Mouse (Mus musculus): ENCODE measurements around the gene Atp6v0b. TPM values are rescaled to one million over a fixed set of nuclear protein-coding genes. Genes with fewer than 3 reads are reported as not detected.

The Atp6v0b gene
- polyA plus RNA-seq, 1 experiment from 2014 or later: 242 TPM

DNA sequence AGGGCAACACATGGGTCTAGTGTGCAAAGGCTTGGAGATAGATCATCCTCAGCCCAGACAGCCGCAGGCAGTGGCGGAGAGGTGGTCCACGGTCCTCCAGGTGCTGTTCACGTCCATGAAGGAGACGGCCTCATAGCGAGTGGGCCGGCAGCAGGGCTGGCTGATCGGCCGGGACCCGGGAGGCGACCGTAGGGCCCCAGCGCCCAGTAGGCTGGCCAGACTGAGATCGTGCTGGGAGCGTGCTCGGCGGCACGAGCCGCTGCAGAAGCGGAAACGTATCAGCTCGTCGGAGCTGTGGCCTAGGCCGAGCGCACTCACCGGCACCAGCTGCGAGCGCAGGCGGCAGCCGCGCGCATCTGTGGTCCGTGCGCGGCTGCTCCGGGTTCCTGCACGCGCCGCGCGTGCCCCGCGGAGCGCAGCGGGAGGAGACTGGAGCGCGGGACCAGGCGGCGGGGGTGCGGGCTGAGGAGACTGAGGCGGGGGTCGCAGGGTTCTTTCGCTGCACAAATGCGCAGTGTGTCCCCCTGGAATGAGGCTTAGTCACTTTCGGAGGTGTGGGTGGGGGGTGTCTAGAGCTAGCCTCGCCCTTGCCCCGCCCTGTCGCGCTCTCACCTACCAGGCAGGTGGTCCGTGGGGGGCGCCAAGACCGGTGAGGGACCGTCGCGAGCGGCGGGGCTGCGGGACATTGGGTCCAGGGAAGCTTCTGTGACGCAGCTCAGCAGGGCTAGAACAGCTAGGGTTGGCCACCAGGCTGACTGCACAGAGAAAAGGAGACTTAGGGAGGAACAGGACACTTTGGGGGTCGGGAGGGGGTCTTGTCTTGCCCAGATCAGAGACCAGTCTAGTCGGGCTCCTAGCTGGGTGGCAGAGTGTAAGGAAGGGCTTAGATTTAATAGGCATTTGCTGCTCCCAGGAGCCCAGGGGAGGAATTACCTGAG, 39.7 kb upstream of the Atp6v0b start:
- 7% methylated on average over 65 of the region's 71 CpGs for WGBS
- Histone ChIP-seq H3K4me1 (replicated peaks; ENCODE audit: control insufficient read depth, insufficient read depth) (peaks cover 3% of the 10 kb centered on the region; the same call in 1 of the 2 replicates), H3K4me2 (replicated peaks; ENCODE audit: low read depth) (peak overlapping the region; percentile 83), H3K27ac (replicated peaks) (no peak overlapping the region), H3K9me3 (ENCODE audit: control insufficient read depth, low read length) (no peaks in the 10 kb centered on the region), H3K4me3 (ENCODE audit: low read depth, low read length) (peak overlapping the region; percentile 40), H3K36me3 (ENCODE audit: control insufficient read depth, insufficient read depth, low read length) (no peaks in the 10 kb centered on the region), H3K9ac (ENCODE audit: low read length) (peak overlapping the region; percentile 54), H3K27me3 (ENCODE audit: control insufficient read depth, insufficient read depth, low read length) (peaks cover 2% of the 10 kb centered on the region; the same call in 1 of the 2 replicates)
- ATAC-seq (ENCODE audit: low FRiP score, low TSS enrichment): peak; percentile 39
- DNase-seq (ENCODE audit: low spot score): peak; percentile 54
- no peak for TF ChIP-seq EP300 (optimal IDR thresholded peaks at IDR 0.05)
- TF ChIP-seq CTCF (IDR thresholded peaks at IDR 0.05; ENCODE audit: low read depth): peak; percentile 26; the same call in 1 of the 2 replicates

DNA sequence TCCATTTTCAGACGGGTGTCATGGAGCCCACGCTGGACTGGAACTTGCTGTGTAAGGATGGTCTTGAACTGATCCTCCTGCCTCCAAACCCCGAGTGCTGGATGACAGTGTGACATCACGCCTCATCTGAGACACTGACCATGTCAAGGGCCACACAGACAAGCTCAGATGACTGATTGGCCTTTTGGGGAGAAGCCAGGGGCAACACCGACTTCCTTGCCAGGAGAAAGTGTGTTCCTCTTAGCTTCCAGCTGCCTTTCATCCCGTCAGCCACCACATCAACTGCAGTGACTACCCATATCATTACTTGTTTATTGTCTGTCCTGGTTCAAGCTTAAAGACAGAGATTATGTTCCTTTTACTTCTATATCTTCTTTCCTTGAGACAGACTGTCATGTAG, 37.8 kb upstream of the Atp6v0b start:
- no peak overlapping the region for H3K4me2 ChIP-seq (replicated peaks; ENCODE audit: low read depth)
- no peaks in the 10 kb centered on the region for H3K9me3 ChIP-seq (ENCODE audit: control insufficient read depth, low read length)
- DNase-seq (ENCODE audit: low spot score): no peak
- H3K4me1 ChIP-seq (replicated peaks; ENCODE audit: control insufficient read depth, insufficient read depth): peaks cover 3% of the 10 kb centered on the region; the same call in 1 of the 2 replicates
- 55% methylated on average over 5 of the region's 6 CpGs for WGBS
- no peaks in the 10 kb centered on the region for H3K36me3 ChIP-seq (ENCODE audit: control insufficient read depth, insufficient read depth, low read length)
- H3K27me3 ChIP-seq (ENCODE audit: control insufficient read depth, insufficient read depth, low read length): peaks cover 2% of the 10 kb centered on the region; the same call in 1 of the 2 replicates
- no peak overlapping the region for H3K27ac ChIP-seq (replicated peaks)
- no peak overlapping the region for H3K9ac ChIP-seq (ENCODE audit: low read length)
- TF ChIP-seq CTCF (IDR thresholded peaks at IDR 0.05; ENCODE audit: low read depth) (no peak), EP300 (optimal IDR thresholded peaks at IDR 0.05) (no peak)
- H3K4me3 ChIP-seq (ENCODE audit: low read depth, low read length): no peak overlapping the region
- ATAC-seq (ENCODE audit: low FRiP score, low TSS enrichment): no peak

DNA sequence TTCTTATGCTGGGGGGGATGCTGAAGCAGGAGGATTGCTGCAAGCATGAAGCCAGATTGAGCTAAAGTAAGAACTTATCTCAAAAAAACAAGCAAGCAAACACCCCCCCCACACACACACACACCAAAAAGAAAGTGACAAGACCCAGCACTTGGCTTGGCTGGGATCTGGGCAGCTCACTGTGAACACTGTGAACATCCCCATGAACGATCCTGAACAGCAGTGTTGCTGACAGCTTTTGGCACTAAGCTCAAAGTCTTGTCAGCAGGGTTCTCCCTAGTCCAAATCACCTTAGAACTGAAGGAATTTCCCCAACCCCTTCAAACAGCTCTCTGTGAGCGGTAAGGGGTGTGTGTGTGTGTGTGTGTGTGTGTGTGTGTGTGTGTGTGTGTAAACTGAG, 36.3 kb upstream of the Atp6v0b start:
- WGBS: 43% methylated on average over 2 of the region's 2 CpGs
- H3K27ac ChIP-seq (replicated peaks): no peak overlapping the region
- H3K4me3 ChIP-seq (ENCODE audit: low read depth, low read length): no peak overlapping the region
- no peaks in the 10 kb centered on the region for H3K36me3 ChIP-seq (ENCODE audit: control insufficient read depth, insufficient read depth, low read length)
- no peak overlapping the region for H3K9ac ChIP-seq (ENCODE audit: low read length)
- no peak overlapping the region for H3K4me2 ChIP-seq (replicated peaks; ENCODE audit: low read depth)
- H3K4me1 ChIP-seq (replicated peaks; ENCODE audit: control insufficient read depth, insufficient read depth): no peaks in the 10 kb centered on the region; the same call in 1 of the 2 replicates
- ATAC-seq (ENCODE audit: low FRiP score, low TSS enrichment) (no peak), DNase-seq (ENCODE audit: low spot score) (no peak)
- peaks cover 2% of the 10 kb centered on the region; the same call in 1 of the 2 replicates for H3K27me3 ChIP-seq (ENCODE audit: control insufficient read depth, insufficient read depth, low read length)
- TF ChIP-seq EP300 (optimal IDR thresholded peaks at IDR 0.05): no peak
- TF ChIP-seq CTCF (IDR thresholded peaks at IDR 0.05; ENCODE audit: low read depth): no peak
- no peaks in the 10 kb centered on the region for H3K9me3 ChIP-seq (ENCODE audit: control insufficient read depth, low read length)

DNA sequence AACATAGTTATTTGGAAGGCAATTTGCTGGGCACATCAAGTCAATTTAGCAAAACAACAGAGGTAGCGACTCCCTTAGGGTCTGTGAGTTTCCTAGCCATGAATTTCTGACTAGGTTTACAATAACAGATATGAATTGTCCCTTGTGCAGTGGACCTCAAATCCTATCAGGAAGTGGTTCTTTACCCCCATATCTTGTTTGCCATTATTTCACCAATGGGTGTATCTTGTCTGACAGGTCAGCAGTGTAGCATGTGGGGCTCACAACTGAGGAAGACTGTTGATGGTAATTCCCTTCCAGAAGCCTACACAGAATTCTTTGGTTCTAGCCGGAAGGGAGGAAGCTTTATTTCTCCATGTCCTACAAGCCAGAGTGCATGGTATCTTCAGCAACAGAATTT, 34.2 kb upstream of the Atp6v0b start:
- DNase-seq (ENCODE audit: low spot score) (no peak), ATAC-seq (ENCODE audit: low FRiP score, low TSS enrichment) (no peak)
- Histone ChIP-seq H3K9ac (ENCODE audit: low read length) (no peak overlapping the region), H3K27me3 (ENCODE audit: control insufficient read depth, insufficient read depth, low read length) (peaks cover under 1% of the 10 kb centered on the region; the same call in 1 of the 2 replicates), H3K27ac (replicated peaks) (no peak overlapping the region), H3K4me3 (ENCODE audit: low read depth, low read length) (no peak overlapping the region), H3K4me2 (replicated peaks; ENCODE audit: low read depth) (no peak overlapping the region), H3K36me3 (ENCODE audit: control insufficient read depth, insufficient read depth, low read length) (no peaks in the 10 kb centered on the region), H3K9me3 (ENCODE audit: control insufficient read depth, low read length) (no peaks in the 10 kb centered on the region), H3K4me1 (replicated peaks; ENCODE audit: control insufficient read depth, insufficient read depth) (no peaks in the 10 kb centered on the region)
- 91% methylated on average over 2 of the region's 2 CpGs for WGBS
- no peak for TF ChIP-seq EP300 (optimal IDR thresholded peaks at IDR 0.05)
- no peak for TF ChIP-seq CTCF (IDR thresholded peaks at IDR 0.05; ENCODE audit: low read depth)

DNA sequence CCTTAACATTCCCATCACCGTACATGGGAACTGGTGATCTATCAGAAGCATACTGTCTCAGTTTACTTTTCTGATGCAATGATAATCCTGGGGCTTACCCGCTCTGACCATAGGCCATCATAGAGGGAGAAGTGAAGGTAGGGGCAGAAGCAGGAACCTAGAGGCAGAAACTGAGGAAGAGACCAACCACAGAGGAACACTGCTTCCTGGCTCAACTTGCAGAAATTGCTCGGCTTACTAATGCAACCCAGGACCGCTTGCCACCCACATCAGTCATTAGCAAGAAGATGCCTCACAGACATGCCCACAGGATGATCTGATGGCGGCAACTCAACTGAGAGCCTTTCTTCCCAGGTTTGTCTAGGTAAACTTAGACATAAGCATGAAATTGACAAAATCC, 31.6 kb upstream of the Atp6v0b start:
- 60% methylated on average over 5 of the region's 5 CpGs for WGBS
- Histone ChIP-seq H3K4me2 (replicated peaks; ENCODE audit: low read depth) (no peak overlapping the region), H3K9me3 (ENCODE audit: control insufficient read depth, low read length) (no peaks in the 10 kb centered on the region), H3K9ac (ENCODE audit: low read length) (no peak overlapping the region), H3K4me1 (replicated peaks; ENCODE audit: control insufficient read depth, insufficient read depth) (peaks cover 4% of the 10 kb centered on the region), H3K4me3 (ENCODE audit: low read depth, low read length) (no peak overlapping the region), H3K36me3 (ENCODE audit: control insufficient read depth, insufficient read depth, low read length) (no peaks in the 10 kb centered on the region), H3K27ac (replicated peaks) (no peak overlapping the region), H3K27me3 (ENCODE audit: control insufficient read depth, insufficient read depth, low read length) (no peaks in the 10 kb centered on the region)
- ATAC-seq (ENCODE audit: low FRiP score, low TSS enrichment): no peak
- TF ChIP-seq EP300 (optimal IDR thresholded peaks at IDR 0.05) (no peak), CTCF (IDR thresholded peaks at IDR 0.05; ENCODE audit: low read depth) (no peak)
- no peak for DNase-seq (ENCODE audit: low spot score)

DNA sequence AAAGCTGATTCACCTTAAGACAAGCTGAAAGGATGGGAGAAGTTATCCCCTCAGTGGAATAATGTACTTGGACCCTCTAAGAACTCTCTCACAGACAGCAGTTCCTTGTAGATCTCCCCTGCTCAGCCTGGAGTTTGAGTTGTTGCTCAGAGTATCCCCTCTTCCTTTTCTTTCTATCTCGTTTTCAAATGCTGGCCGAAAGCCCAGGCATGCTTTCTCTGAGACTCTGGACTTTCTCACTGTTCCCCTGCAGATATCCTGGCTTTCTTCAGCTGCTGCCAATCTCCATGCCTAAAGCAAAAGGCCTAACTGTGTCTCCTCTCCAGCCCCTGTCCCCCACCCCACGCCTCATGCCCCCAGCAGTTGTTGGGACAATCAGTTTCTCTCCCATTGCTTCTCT, 31.1 kb upstream of the Atp6v0b start:
- H3K27ac ChIP-seq (replicated peaks): no peak overlapping the region
- no peak overlapping the region for H3K9ac ChIP-seq (ENCODE audit: low read length)
- H3K27me3 ChIP-seq (ENCODE audit: control insufficient read depth, insufficient read depth, low read length): no peaks in the 10 kb centered on the region
- no peaks in the 10 kb centered on the region for H3K36me3 ChIP-seq (ENCODE audit: control insufficient read depth, insufficient read depth, low read length)
- TF ChIP-seq EP300 (optimal IDR thresholded peaks at IDR 0.05) (no peak), CTCF (IDR thresholded peaks at IDR 0.05; ENCODE audit: low read depth) (no peak)
- peaks cover 7% of the 10 kb centered on the region for H3K4me1 ChIP-seq (replicated peaks; ENCODE audit: control insufficient read depth, insufficient read depth)
- ATAC-seq (ENCODE audit: low FRiP score, low TSS enrichment): no peak
- no peak overlapping the region for H3K4me3 ChIP-seq (ENCODE audit: low read depth, low read length)
- no peaks in the 10 kb centered on the region for H3K9me3 ChIP-seq (ENCODE audit: control insufficient read depth, low read length)
- H3K4me2 ChIP-seq (replicated peaks; ENCODE audit: low read depth): no peak overlapping the region
- 43% methylated on average over 3 of the region's 3 CpGs for WGBS
- no peak for DNase-seq (ENCODE audit: low spot score)
